Mouse (Mus musculus) cerebellum, adult 2 months (tissue): Measurements from ENCODE around the gene Dip2a.

ENCODE experiments used
- CTCF ChIP-seq: fragments of 200-500 bp; IDR thresholded peaks from 2 replicates; pipeline ENCODE4 v1.5.1; 2011; ENCODE audit warnings: low read depth, mild to moderate bottlenecking, control low read depth, low read length, moderate library complexity, borderline replicate concordance; ENCODE audit not compliant: insufficient read depth
- POLR2A ChIP-seq: fragments of 200-500 bp; IDR thresholded peaks from 2 replicates; pipeline ENCODE4 v1.6.1; 2011; ENCODE audit warnings: low read length, control low read depth, borderline replicate concordance; ENCODE audit not compliant: insufficient read depth

GRCm38 (mm10) chr10:76363233-76363632, 18.1 kb upstream of the Dip2a start:
- TF ChIP-seq CTCF (no peak), POLR2A (no peak)
